Mouse (Mus musculus): ENCODE data around the gene Insr. TPM values are rescaled to one million over a fixed set of nuclear protein-coding genes. Genes with fewer than 3 reads are reported as not detected.

The Insr gene
- polyA plus RNA-seq, 1 experiment from 2014 or later, result 26.3 TPM

GRCm38 (mm10) chr8:3225731-3226130 is 53.7 kb downstream of the Insr start:
- ATAC-seq (replicated peaks; ENCODE audit: insufficient number of reproducible peaks, low FRiP score, low TSS enrichment, low read depth) (no peak), DNase-seq (ENCODE audit: low spot score) (no peak)
- Histone ChIP-seq H3K27ac (replicated peaks; ENCODE audit: low read depth, low read length) (no peak overlapping the region), H3K9ac (replicated peaks; ENCODE audit: low read length) (no peak overlapping the region), H3K4me1 (ENCODE audit: control insufficient read depth, insufficient read depth, low read length) (no peaks in the 10 kb centered on the region), H3K4me2 (ENCODE audit: low read depth, low read length) (no peak overlapping the region), H3K4me3 (ENCODE audit: low read depth, low read length) (no peak overlapping the region), H3K27me3 (ENCODE audit: control insufficient read depth, insufficient read depth, low read length) (no peaks in the 10 kb centered on the region), H3K9me3 (replicated peaks; ENCODE audit: control insufficient read depth, low read length) (no peaks in the 10 kb centered on the region), H3K36me3 (replicated peaks; ENCODE audit: control insufficient read depth, insufficient read depth, low read depth, low read length) (no peaks in the 10 kb centered on the region)
- 84% methylated on average over 1 of the region's 1 CpGs for WGBS

- 85% methylated on average over 8 of the region's 8 CpGs for WGBS
- H3K9ac ChIP-seq (replicated peaks; ENCODE audit: low read length), result no peak overlapping the region
- H3K9me3 ChIP-seq (replicated peaks; ENCODE audit: control insufficient read depth, low read length), result no peaks in the 10 kb centered on the region
- no peaks in the 10 kb centered on the region for H3K36me3 ChIP-seq (replicated peaks; ENCODE audit: control insufficient read depth, insufficient read depth, low read depth, low read length)
- H3K4me2 ChIP-seq (ENCODE audit: low read depth, low read length), result no peak overlapping the region
- no peaks in the 10 kb centered on the region for H3K4me1 ChIP-seq (ENCODE audit: control insufficient read depth, insufficient read depth, low read length)
- H3K4me3 ChIP-seq (ENCODE audit: low read depth, low read length), result no peak overlapping the region
- H3K27ac ChIP-seq (replicated peaks; ENCODE audit: low read depth, low read length), result no peak overlapping the region
- ATAC-seq (replicated peaks; ENCODE audit: insufficient number of reproducible peaks, low FRiP score, low TSS enrichment, low read depth) (no peak), DNase-seq (ENCODE audit: low spot score) (no peak)
- no peaks in the 10 kb centered on the region for H3K27me3 ChIP-seq (ENCODE audit: control insufficient read depth, insufficient read depth, low read length)
These were observed 54.2 kb downstream of the Insr start for GRCm38 (mm10) chr8:3225184-3225583.

GRCm38 (mm10) chr8:3222636-3222965 is 56.8 kb downstream of the Insr start:
- Histone ChIP-seq H3K27me3 (ENCODE audit: control insufficient read depth, insufficient read depth, low read length) (no peaks in the 10 kb centered on the region), H3K36me3 (replicated peaks; ENCODE audit: control insufficient read depth, insufficient read depth, low read depth, low read length) (no peaks in the 10 kb centered on the region), H3K9ac (replicated peaks; ENCODE audit: low read length) (no peak overlapping the region), H3K4me3 (ENCODE audit: low read depth, low read length) (no peak overlapping the region), H3K4me2 (ENCODE audit: low read depth, low read length) (no peak overlapping the region), H3K27ac (replicated peaks; ENCODE audit: low read depth, low read length) (no peak overlapping the region), H3K4me1 (ENCODE audit: control insufficient read depth, insufficient read depth, low read length) (no peaks in the 10 kb centered on the region), H3K9me3 (replicated peaks; ENCODE audit: control insufficient read depth, low read length) (no peaks in the 10 kb centered on the region)
- DNase-seq (ENCODE audit: low spot score) (no peak), ATAC-seq (replicated peaks; ENCODE audit: insufficient number of reproducible peaks, low FRiP score, low TSS enrichment, low read depth) (no peak)

GRCm38 (mm10) chr8:3221960-3222635 is 57.3 kb downstream of the Insr start:
- 79% methylated on average over 6 of the region's 6 CpGs for WGBS
- Histone ChIP-seq H3K4me3 (ENCODE audit: low read depth, low read length) (peak overlapping the region; percentile 44), H3K36me3 (replicated peaks; ENCODE audit: control insufficient read depth, insufficient read depth, low read depth, low read length) (no peaks in the 10 kb centered on the region), H3K9me3 (replicated peaks; ENCODE audit: control insufficient read depth, low read length) (no peaks in the 10 kb centered on the region), H3K9ac (replicated peaks; ENCODE audit: low read length) (peak overlapping the region; percentile 81), H3K27ac (replicated peaks; ENCODE audit: low read depth, low read length) (no peak overlapping the region), H3K4me1 (ENCODE audit: control insufficient read depth, insufficient read depth, low read length) (no peaks in the 10 kb centered on the region), H3K27me3 (ENCODE audit: control insufficient read depth, insufficient read depth, low read length) (no peaks in the 10 kb centered on the region), H3K4me2 (ENCODE audit: low read depth, low read length) (peak overlapping the region; percentile 58; the same call in 1 of the 2 replicates)
- DNase-seq (ENCODE audit: low spot score) (no peak), ATAC-seq (replicated peaks; ENCODE audit: insufficient number of reproducible peaks, low FRiP score, low TSS enrichment, low read depth) (no peak)

- H3K27me3 ChIP-seq (ENCODE audit: control insufficient read depth, insufficient read depth, low read length), result no peaks in the 10 kb centered on the region
- H3K27ac ChIP-seq (replicated peaks; ENCODE audit: low read depth, low read length), result peak overlapping the region; percentile 66
- H3K4me3 ChIP-seq (ENCODE audit: low read depth, low read length), result peak overlapping the region; percentile 44
- 2% methylated on average over 43 of the region's 43 CpGs for WGBS
- H3K36me3 ChIP-seq (replicated peaks; ENCODE audit: control insufficient read depth, insufficient read depth, low read depth, low read length), result no peaks in the 10 kb centered on the region
- no peaks in the 10 kb centered on the region for H3K4me1 ChIP-seq (ENCODE audit: control insufficient read depth, insufficient read depth, low read length)
- peak; percentile 99 for ATAC-seq (replicated peaks; ENCODE audit: insufficient number of reproducible peaks, low FRiP score, low TSS enrichment, low read depth)
- peak overlapping the region; percentile 81 for H3K9ac ChIP-seq (replicated peaks; ENCODE audit: low read length)
- peak; percentile 97 for DNase-seq (ENCODE audit: low spot score)
- H3K9me3 ChIP-seq (replicated peaks; ENCODE audit: control insufficient read depth, low read length), result no peaks in the 10 kb centered on the region
- peak overlapping the region; percentile 58 for H3K4me2 ChIP-seq (ENCODE audit: low read depth, low read length)
These were observed 58.1 kb downstream of the Insr start for GRCm38 (mm10) chr8:3221047-3221959.

- ATAC-seq (replicated peaks; ENCODE audit: insufficient number of reproducible peaks, low FRiP score, low TSS enrichment, low read depth), result peak; percentile 38; the same call in 1 of the 2 replicates
- Histone ChIP-seq H3K27me3 (ENCODE audit: control insufficient read depth, insufficient read depth, low read length) (no peaks in the 10 kb centered on the region), H3K36me3 (replicated peaks; ENCODE audit: control insufficient read depth, insufficient read depth, low read depth, low read length) (no peaks in the 10 kb centered on the region), H3K9me3 (replicated peaks; ENCODE audit: control insufficient read depth, low read length) (no peaks in the 10 kb centered on the region), H3K4me3 (ENCODE audit: low read depth, low read length) (peak overlapping the region; percentile 44), H3K27ac (replicated peaks; ENCODE audit: low read depth, low read length) (peak overlapping the region; percentile 47; the same call in 1 of the 2 replicates), H3K4me1 (ENCODE audit: control insufficient read depth, insufficient read depth, low read length) (no peaks in the 10 kb centered on the region), H3K9ac (replicated peaks; ENCODE audit: low read length) (0 out of 2 replicates have a peak overlapping the region, but pooled peaks have one; percentile 0), H3K4me2 (ENCODE audit: low read depth, low read length) (peak overlapping the region; percentile 30)
- peak; percentile 58 for DNase-seq (ENCODE audit: low spot score)
- 5% methylated on average over 9 of the region's 9 CpGs for WGBS
These were observed 58.9 kb downstream of the Insr start for GRCm38 (mm10) chr8:3220502-3220901.

- Histone ChIP-seq H3K4me1 (ENCODE audit: control insufficient read depth, insufficient read depth, low read length) (no peaks in the 10 kb centered on the region), H3K4me2 (ENCODE audit: low read depth, low read length) (no peak overlapping the region), H3K27me3 (ENCODE audit: control insufficient read depth, insufficient read depth, low read length) (no peaks in the 10 kb centered on the region), H3K27ac (replicated peaks; ENCODE audit: low read depth, low read length) (no peak overlapping the region), H3K4me3 (ENCODE audit: low read depth, low read length) (no peak overlapping the region), H3K36me3 (replicated peaks; ENCODE audit: control insufficient read depth, insufficient read depth, low read depth, low read length) (no peaks in the 10 kb centered on the region), H3K9ac (replicated peaks; ENCODE audit: low read length) (no peak overlapping the region), H3K9me3 (replicated peaks; ENCODE audit: control insufficient read depth, low read length) (no peaks in the 10 kb centered on the region)
- ATAC-seq (replicated peaks; ENCODE audit: insufficient number of reproducible peaks, low FRiP score, low TSS enrichment, low read depth) (no peak), DNase-seq (ENCODE audit: low spot score) (no peak)
- 91% methylated on average over 12 of the region's 12 CpGs for WGBS
These were observed 59.5 kb downstream of the Insr start for GRCm38 (mm10) chr8:3219921-3220411.

GRCm38 (mm10) chr8:3219266-3219665 is 60.2 kb downstream of the Insr start:
- Histone ChIP-seq H3K36me3 (replicated peaks; ENCODE audit: control insufficient read depth, insufficient read depth, low read depth, low read length) (no peaks in the 10 kb centered on the region), H3K4me2 (ENCODE audit: low read depth, low read length) (no peak overlapping the region), H3K4me1 (ENCODE audit: control insufficient read depth, insufficient read depth, low read length) (no peaks in the 10 kb centered on the region), H3K4me3 (ENCODE audit: low read depth, low read length) (no peak overlapping the region), H3K9me3 (replicated peaks; ENCODE audit: control insufficient read depth, low read length) (no peaks in the 10 kb centered on the region), H3K27me3 (ENCODE audit: control insufficient read depth, insufficient read depth, low read length) (no peaks in the 10 kb centered on the region), H3K27ac (replicated peaks; ENCODE audit: low read depth, low read length) (no peak overlapping the region), H3K9ac (replicated peaks; ENCODE audit: low read length) (no peak overlapping the region)
- DNase-seq (ENCODE audit: low spot score) (no peak), ATAC-seq (replicated peaks; ENCODE audit: insufficient number of reproducible peaks, low FRiP score, low TSS enrichment, low read depth) (no peak)
- 75% methylated on average over 3 of the region's 3 CpGs for WGBS

Measured in embryonic facial prominence, embryonic 11.5 days (tissue).